Mouse (Mus musculus): Measurements from ENCODE around the gene Sh2b1. TPM values are rescaled to one million over a fixed set of nuclear protein-coding genes. Genes with fewer than 3 reads are reported as not detected.

Gene Sh2b1
- polyA plus RNA-seq, 2 experiments, result 8.3 to 12.4 TPM

GRCm38 (mm10) chr7:126472306-126472705, 2.9 kb downstream of the Sh2b1 start:
- H3K27ac ChIP-seq, result no peak overlapping the region

GRCm38 (mm10) chr7:126471853-126472252, 3.4 kb downstream of the Sh2b1 start:
- 34% methylated on average over 4 of the region's 4 CpGs for WGBS (ENCODE audit: insufficient replicate concordance)
- H3K27me3 ChIP-seq (ENCODE audit: control insufficient read depth, insufficient read depth, low read length), result no peaks in the 10 kb centered on the region
- H3K4me3 ChIP-seq (ENCODE audit: insufficient read depth in 1 of 2, low read depth in 2 of 2, low read length in 2 of 2), result no peak overlapping the region
- H3K9ac ChIP-seq (replicated peaks), result no peak overlapping the region
- no peak for ATAC-seq (ENCODE audit: insufficient read depth)
- TF ChIP-seq CTCF (IDR thresholded peaks at IDR 0.05; ENCODE audit: low read depth) (no peak), EP300 (IDR thresholded peaks at IDR 0.05; ENCODE audit: low read depth) (no peak)
- H3K36me3 ChIP-seq (replicated peaks; ENCODE audit: control insufficient read depth, insufficient read depth, low read depth), result no peaks in the 10 kb centered on the region; the same call in 1 of the 2 replicates
- no peak for DNase-seq (ENCODE audit: low read depth in 3 of 3, low spot score in 3 of 3)
- peaks cover 4 to 15% of the 10 kb centered on the region in 2 experiments for H3K4me1 ChIP-seq (replicated peaks; ENCODE audit: control insufficient read depth in 2 of 2, insufficient read depth in 2 of 2, low read length in 1 of 2)
- no peak overlapping the region for H3K4me2 ChIP-seq (ENCODE audit: low read depth)
- no peak overlapping the region for H3K27ac ChIP-seq
- no peaks in the 10 kb centered on the region for H3K9me3 ChIP-seq (ENCODE audit: control insufficient read depth, low read length)

More at GRCm38 (mm10) chr7:126472306-126472705, 2.9 kb downstream of the Sh2b1 start:
- no peaks in the 10 kb centered on the region; the same call in 1 of the 2 replicates for H3K36me3 ChIP-seq (replicated peaks; ENCODE audit: control insufficient read depth, insufficient read depth, low read depth)
- H3K4me2 ChIP-seq (ENCODE audit: low read depth), result no peak overlapping the region; the same call in 1 of the 2 replicates
- 34% methylated on average over 13 of the region's 13 CpGs for WGBS (ENCODE audit: insufficient replicate concordance)
- no peaks in the 10 kb centered on the region for H3K9me3 ChIP-seq (ENCODE audit: control insufficient read depth, low read length)
- H3K4me1 ChIP-seq (replicated peaks; ENCODE audit: control insufficient read depth in 2 of 2, insufficient read depth in 2 of 2, low read length in 1 of 2), result peaks cover 4 to 15% of the 10 kb centered on the region in 2 experiments
- no peak for DNase-seq (ENCODE audit: low read depth in 3 of 3, low spot score in 3 of 3)
- no peak overlapping the region for H3K9ac ChIP-seq (replicated peaks)
- ATAC-seq (ENCODE audit: insufficient read depth), result no peak
- H3K4me3 ChIP-seq (ENCODE audit: insufficient read depth in 1 of 2, low read depth in 2 of 2, low read length in 2 of 2), result no peak overlapping the region
- H3K27me3 ChIP-seq (ENCODE audit: control insufficient read depth, insufficient read depth, low read length), result no peaks in the 10 kb centered on the region
- TF ChIP-seq EP300 (IDR thresholded peaks at IDR 0.05; ENCODE audit: low read depth), result no peak
- no peak for TF ChIP-seq CTCF (IDR thresholded peaks at IDR 0.05; ENCODE audit: low read depth)

GRCm38 (mm10) chr7:126471361-126471760, 3.9 kb downstream of the Sh2b1 start:
- Histone ChIP-seq H3K9me3 (ENCODE audit: control insufficient read depth, low read length) (no peaks in the 10 kb centered on the region), H3K36me3 (replicated peaks; ENCODE audit: control insufficient read depth, insufficient read depth, low read depth) (no peaks in the 10 kb centered on the region; the same call in 1 of the 2 replicates)
- no peak for ATAC-seq (ENCODE audit: insufficient read depth)

GRCm38 (mm10) chr7:126470077-126470476, 5.1 kb downstream of the Sh2b1 start:
- Histone ChIP-seq H3K4me3 (ENCODE audit: insufficient read depth in 1 of 2, low read depth in 2 of 2, low read length in 2 of 2) (no peak overlapping the region), H3K4me1 (replicated peaks; ENCODE audit: control insufficient read depth in 2 of 2, insufficient read depth in 2 of 2, low read length in 1 of 2) (peaks cover 0 to 14% of the 10 kb centered on the region in 2 experiments; a peak in 2 of 4 replicates), H3K27ac (no peak overlapping the region), H3K36me3 (replicated peaks; ENCODE audit: control insufficient read depth, insufficient read depth, low read depth) (no peaks in the 10 kb centered on the region; the same call in 1 of the 2 replicates), H3K27me3 (ENCODE audit: control insufficient read depth, insufficient read depth, low read length) (no peaks in the 10 kb centered on the region), H3K9ac (replicated peaks) (no peak overlapping the region), H3K9me3 (ENCODE audit: control insufficient read depth, low read length) (no peaks in the 10 kb centered on the region), H3K4me2 (ENCODE audit: low read depth) (no peak overlapping the region)
- no peak for TF ChIP-seq EP300 (IDR thresholded peaks at IDR 0.05; ENCODE audit: low read depth)
- TF ChIP-seq CTCF (IDR thresholded peaks at IDR 0.05; ENCODE audit: low read depth), result no peak
- ATAC-seq (ENCODE audit: insufficient read depth) (no peak), DNase-seq (ENCODE audit: low read depth in 3 of 3, low spot score in 3 of 3) (no peak)
- whole genome bisulfite sequencing (ENCODE audit: insufficient replicate concordance), result 20% methylated on average over 6 of the region's 6 CpGs

More at GRCm38 (mm10) chr7:126471361-126471760, 3.9 kb downstream of the Sh2b1 start:
- no peak for TF ChIP-seq CTCF (IDR thresholded peaks at IDR 0.05; ENCODE audit: low read depth)
- TF ChIP-seq EP300 (IDR thresholded peaks at IDR 0.05; ENCODE audit: low read depth), result no peak
- peaks cover 3 to 19% of the 10 kb centered on the region in 2 experiments for H3K4me1 ChIP-seq (replicated peaks; ENCODE audit: control insufficient read depth in 2 of 2, insufficient read depth in 2 of 2, low read length in 1 of 2)
- H3K4me2 ChIP-seq (ENCODE audit: low read depth), result no peak overlapping the region
- H3K4me3 ChIP-seq (ENCODE audit: insufficient read depth in 1 of 2, low read depth in 2 of 2, low read length in 2 of 2), result no peak overlapping the region
- 68% methylated on average over 5 of the region's 5 CpGs for WGBS (ENCODE audit: insufficient replicate concordance)
- no peak overlapping the region for H3K27ac ChIP-seq
- H3K27me3 ChIP-seq (ENCODE audit: control insufficient read depth, insufficient read depth, low read length), result no peaks in the 10 kb centered on the region
- DNase-seq (ENCODE audit: low read depth in 3 of 3, low spot score in 3 of 3), result no peak
- no peak overlapping the region for H3K9ac ChIP-seq (replicated peaks)

- 78% methylated on average over 18 of the region's 18 CpGs for WGBS (ENCODE audit: insufficient replicate concordance)
- Histone ChIP-seq H3K36me3 (replicated peaks; ENCODE audit: control insufficient read depth, insufficient read depth, low read depth) (no peaks in the 10 kb centered on the region; the same call in 1 of the 2 replicates), H3K4me3 (ENCODE audit: insufficient read depth in 1 of 2, low read depth in 2 of 2, low read length in 2 of 2) (no peak overlapping the region), H3K27me3 (ENCODE audit: control insufficient read depth, insufficient read depth, low read length) (no peaks in the 10 kb centered on the region), H3K9me3 (ENCODE audit: control insufficient read depth, low read length) (no peaks in the 10 kb centered on the region), H3K4me2 (ENCODE audit: low read depth) (no peak overlapping the region), H3K4me1 (replicated peaks; ENCODE audit: control insufficient read depth in 2 of 2, insufficient read depth in 2 of 2, low read length in 1 of 2) (peaks cover 0 to 18% of the 10 kb centered on the region in 2 experiments; a peak in 2 of 4 replicates), H3K27ac (no peak overlapping the region), H3K9ac (replicated peaks) (no peak overlapping the region)
- ATAC-seq (ENCODE audit: insufficient read depth) (no peak), DNase-seq (ENCODE audit: low read depth in 3 of 3, low spot score in 3 of 3) (no peak)
- TF ChIP-seq CTCF (IDR thresholded peaks at IDR 0.05; ENCODE audit: low read depth), result no peak
- TF ChIP-seq EP300 (IDR thresholded peaks at IDR 0.05; ENCODE audit: low read depth), result no peak
Observed at GRCm38 (mm10) chr7:126467834-126468627, 7.2 kb downstream of the Sh2b1 start.

Data from liver, embryonic 14.5 days (tissue).